Mouse (Mus musculus): ENCODE measurements around the gene E2f2. TPM values are rescaled to one million over a fixed set of nuclear protein-coding genes. Genes with fewer than 3 reads are reported as not detected.

The E2f2 gene
- polyA plus RNA-seq, 1 experiment: 20.0 TPM

DNA sequence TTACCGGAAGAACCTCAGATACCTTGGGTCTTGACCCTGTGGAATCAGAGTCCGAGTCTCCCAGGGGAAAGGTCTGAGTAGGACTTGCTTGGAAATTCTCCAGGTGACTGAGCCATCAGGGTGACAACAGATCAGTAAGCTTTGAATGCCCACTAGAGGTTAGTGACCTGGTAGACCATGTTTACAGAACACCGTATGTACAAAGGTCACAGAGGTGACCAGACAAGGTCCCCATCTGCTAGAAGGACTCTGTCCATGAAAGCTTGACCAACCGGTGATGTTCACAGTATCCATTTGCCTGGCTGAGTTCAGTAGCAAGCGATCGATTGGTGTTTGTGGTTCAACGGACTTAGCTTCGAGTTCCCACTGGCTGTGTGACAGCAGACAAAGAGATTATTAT, 42.6 kb downstream of the E2f2 start:
- Histone ChIP-seq H3K4me1 (ENCODE audit: control insufficient read depth, insufficient read depth, low read length) (no peaks in the 10 kb centered on the region), H3K4me3 (ENCODE audit: insufficient read depth, low read length) (no peak overlapping the region), H3K27ac (ENCODE audit: insufficient read depth, low read depth, low read length) (no peak overlapping the region)
- TF ChIP-seq POLR2A (IDR thresholded peaks at IDR 0.05; ENCODE audit: borderline replicate concordance, low read depth, low read length): no peak
- TF ChIP-seq CTCF (IDR thresholded peaks at IDR 0.05; ENCODE audit: low read depth, low read length): no peak

DNA sequence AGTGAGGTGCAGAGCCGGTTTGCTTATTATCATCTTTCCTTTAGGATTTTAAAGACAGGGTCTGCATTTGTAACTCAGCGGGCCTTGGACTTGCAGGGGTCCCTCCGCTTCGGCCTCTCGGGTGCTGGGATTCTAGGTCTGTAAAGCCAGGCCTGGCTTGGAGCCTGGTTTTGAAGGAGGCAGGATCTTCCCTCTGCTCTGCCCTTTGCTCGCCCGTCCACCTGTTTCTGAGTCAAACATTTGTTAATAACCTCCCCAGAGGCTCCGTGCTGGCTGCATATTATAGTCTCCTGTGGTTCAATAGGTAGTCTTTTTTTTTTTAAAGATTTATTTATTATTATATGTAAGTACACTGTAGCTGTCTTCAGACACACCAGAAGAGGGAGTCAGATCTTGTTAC, 43.4 kb downstream of the E2f2 start:
- TF ChIP-seq POLR2A (IDR thresholded peaks at IDR 0.05; ENCODE audit: borderline replicate concordance, low read depth, low read length) (no peak), CTCF (IDR thresholded peaks at IDR 0.05; ENCODE audit: low read depth, low read length) (no peak)
- Histone ChIP-seq H3K4me3 (ENCODE audit: insufficient read depth, low read length) (no peak overlapping the region), H3K4me1 (ENCODE audit: control insufficient read depth, insufficient read depth, low read length) (no peaks in the 10 kb centered on the region), H3K27ac (ENCODE audit: insufficient read depth, low read depth, low read length) (no peak overlapping the region)

DNA sequence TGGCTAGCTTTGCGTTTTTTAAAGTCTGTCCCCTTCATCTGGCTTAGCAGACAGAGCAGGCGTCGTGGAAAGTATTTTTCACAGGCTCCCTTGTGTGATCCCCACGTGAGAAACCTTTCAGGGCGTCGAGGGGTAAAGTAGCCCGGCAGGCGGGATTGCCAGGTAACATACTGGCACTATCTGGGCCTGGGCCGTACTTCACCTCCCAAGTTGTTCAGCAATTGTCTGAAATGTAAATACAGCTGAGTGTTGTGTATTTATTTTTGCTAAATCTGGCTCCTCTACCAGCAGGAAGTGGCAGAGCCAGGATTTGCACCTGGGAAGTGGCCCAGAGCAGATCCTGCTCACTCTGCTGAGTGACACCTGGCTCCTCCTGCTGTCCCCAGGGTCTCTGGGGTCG, 44.9 kb downstream of the E2f2 start:
- H3K27ac ChIP-seq (ENCODE audit: insufficient read depth, low read depth, low read length): no peak overlapping the region
- no peaks in the 10 kb centered on the region for H3K4me1 ChIP-seq (ENCODE audit: control insufficient read depth, insufficient read depth, low read length)
- no peak overlapping the region for H3K4me3 ChIP-seq (ENCODE audit: insufficient read depth, low read length)
- no peak for TF ChIP-seq CTCF (IDR thresholded peaks at IDR 0.05; ENCODE audit: low read depth, low read length)
- no peak for TF ChIP-seq POLR2A (IDR thresholded peaks at IDR 0.05; ENCODE audit: borderline replicate concordance, low read depth, low read length)

DNA sequence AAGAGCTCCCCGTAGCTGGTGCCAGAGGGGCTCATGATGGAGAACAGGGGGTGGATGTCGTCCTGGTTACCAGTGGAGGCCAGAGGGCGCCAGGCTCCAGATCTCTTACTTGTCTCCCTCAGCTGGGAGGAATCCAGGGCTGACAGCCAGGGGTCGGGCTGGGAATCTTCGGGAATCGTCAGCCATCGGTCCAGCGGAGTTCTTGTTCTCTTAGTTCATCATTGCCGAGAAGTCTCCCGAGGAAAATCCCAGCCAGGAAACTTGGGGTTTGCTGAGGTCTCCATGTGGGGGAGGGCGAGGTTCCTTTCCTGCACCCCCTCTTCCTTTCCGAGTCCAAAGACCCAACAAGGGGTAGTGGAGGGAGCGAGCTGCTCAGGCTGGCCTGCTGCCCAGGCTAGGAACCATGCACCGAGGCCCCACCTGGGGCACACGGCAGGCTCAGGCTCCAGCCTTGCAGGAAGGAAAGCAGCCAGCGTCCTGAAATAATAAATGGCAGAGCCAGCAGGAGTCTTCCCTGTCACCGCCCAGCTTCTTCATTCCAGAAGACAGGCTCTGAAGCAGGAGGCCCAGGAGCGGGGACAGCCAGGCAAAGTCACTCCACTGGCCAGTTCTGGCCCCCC, 46.5 kb downstream of the E2f2 start:
- TF ChIP-seq CTCF (IDR thresholded peaks at IDR 0.05; ENCODE audit: low read depth, low read length): no peak
- TF ChIP-seq POLR2A (IDR thresholded peaks at IDR 0.05; ENCODE audit: borderline replicate concordance, low read depth, low read length): no peak
- Histone ChIP-seq H3K4me1 (ENCODE audit: control insufficient read depth, insufficient read depth, low read length) (no peaks in the 10 kb centered on the region), H3K27ac (ENCODE audit: insufficient read depth, low read depth, low read length) (no peak overlapping the region), H3K4me3 (ENCODE audit: insufficient read depth, low read length) (no peak overlapping the region)

DNA sequence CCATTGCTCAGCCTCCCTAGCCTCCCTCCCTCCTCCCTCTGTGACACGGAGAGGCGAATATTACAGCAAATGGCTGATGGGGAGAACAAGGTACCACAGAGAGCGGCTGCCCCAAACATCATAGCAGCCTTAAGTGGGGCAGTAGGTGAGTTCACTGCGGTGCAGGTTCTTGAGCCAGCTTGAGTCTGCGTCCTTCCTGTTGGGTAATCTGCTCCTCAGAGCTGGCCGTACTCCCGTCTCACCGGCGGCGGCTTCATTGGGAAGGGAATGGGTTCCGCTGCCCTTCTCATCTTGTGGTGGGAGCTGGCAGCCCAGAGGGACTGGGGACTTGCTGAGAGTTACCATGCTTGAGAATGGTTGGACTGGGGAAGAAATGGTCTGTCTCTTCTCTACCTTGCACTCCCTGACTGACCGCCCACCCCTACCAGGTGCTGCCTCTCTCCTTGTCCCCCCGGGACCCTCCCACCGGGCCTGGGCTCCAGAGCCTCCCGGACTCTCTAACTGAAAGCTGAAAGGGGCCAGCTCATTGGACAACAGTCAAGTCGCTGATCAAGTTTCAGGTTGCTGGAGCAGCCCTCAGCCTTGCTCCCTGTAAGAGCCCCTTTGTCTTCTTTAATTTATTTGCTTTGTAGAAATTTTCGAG, 48.1 kb downstream of the E2f2 start:
- H3K27ac ChIP-seq (ENCODE audit: insufficient read depth, low read depth, low read length): no peak overlapping the region
- no peak overlapping the region for H3K4me3 ChIP-seq (ENCODE audit: insufficient read depth, low read length)
- TF ChIP-seq POLR2A (IDR thresholded peaks at IDR 0.05; ENCODE audit: borderline replicate concordance, low read depth, low read length) (no peak), CTCF (IDR thresholded peaks at IDR 0.05; ENCODE audit: low read depth, low read length) (no peak)
- H3K4me1 ChIP-seq (ENCODE audit: control insufficient read depth, insufficient read depth, low read length): peaks cover 8% of the 10 kb centered on the region

DNA sequence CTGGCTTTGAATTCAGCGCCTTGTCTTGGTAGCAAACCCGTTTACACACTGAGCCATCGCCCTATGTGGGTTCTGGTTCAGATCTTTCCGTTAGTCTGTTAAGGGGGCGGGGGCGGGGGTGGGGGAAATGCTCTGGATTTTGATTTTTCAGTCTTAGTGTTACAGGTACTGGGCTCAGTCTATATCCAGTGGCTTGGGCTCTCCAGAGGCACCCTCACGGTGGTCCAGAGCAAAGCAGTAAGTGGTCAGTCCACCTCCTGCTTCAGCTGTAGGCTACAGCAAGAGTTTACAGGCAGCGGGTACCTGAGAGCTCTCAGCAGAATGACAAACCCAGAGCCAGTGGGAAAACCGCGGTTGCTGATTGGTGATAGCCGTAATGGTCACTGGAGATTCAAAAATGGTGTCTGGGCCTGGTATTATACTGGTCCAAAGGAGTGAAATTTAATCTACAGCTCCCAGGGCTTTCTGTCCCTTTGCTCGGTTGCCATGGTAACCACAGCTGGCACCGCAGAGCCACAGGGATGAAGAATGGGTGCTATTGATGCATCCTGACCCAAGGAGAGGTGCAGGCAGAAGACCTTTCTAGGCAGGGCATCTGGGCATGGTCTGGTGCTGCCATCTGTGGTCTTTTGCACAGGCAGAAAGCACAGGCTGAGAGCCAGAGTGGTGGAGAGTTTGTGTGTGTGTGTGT, 51.5 kb downstream of the E2f2 start:
- Histone ChIP-seq H3K4me1 (ENCODE audit: control insufficient read depth, insufficient read depth, low read length) (peaks cover 8% of the 10 kb centered on the region), H3K4me3 (ENCODE audit: insufficient read depth, low read length) (no peak overlapping the region), H3K27ac (ENCODE audit: insufficient read depth, low read depth, low read length) (no peak overlapping the region)
- TF ChIP-seq CTCF (IDR thresholded peaks at IDR 0.05; ENCODE audit: low read depth, low read length) (no peak), POLR2A (IDR thresholded peaks at IDR 0.05; ENCODE audit: borderline replicate concordance, low read depth, low read length) (no peak)

DNA sequence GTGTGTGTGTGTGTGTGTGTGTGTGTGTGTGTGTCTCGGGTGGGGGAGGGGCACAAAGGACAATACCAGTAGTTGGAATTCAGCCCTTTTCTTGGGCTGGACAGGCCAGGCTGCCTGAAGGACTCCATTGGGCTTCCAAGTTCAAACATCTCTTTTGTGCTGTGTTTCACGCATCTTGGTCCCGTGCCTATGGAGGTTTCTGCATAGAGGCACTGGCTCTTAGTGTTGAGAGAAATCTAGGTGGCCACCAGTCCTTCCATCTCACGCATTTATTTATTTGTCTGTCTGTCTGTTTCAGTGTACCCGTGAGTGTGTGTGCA, 52.0 kb downstream of the E2f2 start:
- H3K4me3 ChIP-seq (ENCODE audit: insufficient read depth, low read length): no peak overlapping the region
- no peak overlapping the region for H3K27ac ChIP-seq (ENCODE audit: insufficient read depth, low read depth, low read length)
- peaks cover 8% of the 10 kb centered on the region for H3K4me1 ChIP-seq (ENCODE audit: control insufficient read depth, insufficient read depth, low read length)
- TF ChIP-seq CTCF (IDR thresholded peaks at IDR 0.05; ENCODE audit: low read depth, low read length): no peak
- no peak for TF ChIP-seq POLR2A (IDR thresholded peaks at IDR 0.05; ENCODE audit: borderline replicate concordance, low read depth, low read length)

DNA sequence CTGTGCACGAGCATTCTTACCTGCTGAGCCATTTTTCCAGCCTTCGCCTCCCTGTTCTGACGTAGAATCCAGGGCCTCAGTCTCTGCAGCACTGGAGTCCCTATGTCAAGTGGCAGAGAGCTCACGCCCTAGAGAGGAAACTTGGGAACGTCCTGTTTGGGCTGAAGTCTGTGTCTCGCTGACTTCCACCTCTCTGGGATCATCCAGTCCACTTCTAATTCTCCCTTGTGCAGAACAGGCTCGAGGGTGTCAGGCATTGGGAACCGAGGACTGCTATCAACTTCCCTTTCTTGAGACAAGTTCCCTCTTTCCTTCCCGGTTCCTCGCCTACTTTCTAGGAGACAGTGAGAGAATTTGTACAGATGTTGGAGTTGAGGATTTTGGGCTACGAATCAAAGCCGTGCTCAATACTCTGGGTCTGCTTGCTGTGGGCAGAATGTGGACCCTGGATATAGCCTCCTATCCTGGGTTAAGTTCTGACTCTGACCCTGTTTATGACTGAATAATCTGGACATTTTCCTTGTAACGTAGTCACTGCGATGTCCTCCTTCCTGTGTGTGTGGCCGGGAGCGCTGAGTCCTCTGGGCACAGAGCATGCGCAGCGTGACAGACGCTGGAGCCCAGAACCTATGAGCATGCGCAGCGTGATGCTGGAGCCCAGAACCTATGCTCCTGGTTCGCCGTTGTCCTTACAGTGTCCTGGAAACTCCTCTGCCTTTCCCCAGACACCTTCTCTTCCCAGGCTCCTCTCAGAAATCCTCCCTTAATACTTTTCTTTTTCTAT, 52.7 kb downstream of the E2f2 start:
- TF ChIP-seq POLR2A (IDR thresholded peaks at IDR 0.05; ENCODE audit: borderline replicate concordance, low read depth, low read length): no peak
- TF ChIP-seq CTCF (IDR thresholded peaks at IDR 0.05; ENCODE audit: low read depth, low read length): no peak
- H3K4me3 ChIP-seq (ENCODE audit: insufficient read depth, low read length): no peak overlapping the region
- no peak overlapping the region for H3K27ac ChIP-seq (ENCODE audit: insufficient read depth, low read depth, low read length)
- H3K4me1 ChIP-seq (ENCODE audit: control insufficient read depth, insufficient read depth, low read length): peaks cover 8% of the 10 kb centered on the region

DNA sequence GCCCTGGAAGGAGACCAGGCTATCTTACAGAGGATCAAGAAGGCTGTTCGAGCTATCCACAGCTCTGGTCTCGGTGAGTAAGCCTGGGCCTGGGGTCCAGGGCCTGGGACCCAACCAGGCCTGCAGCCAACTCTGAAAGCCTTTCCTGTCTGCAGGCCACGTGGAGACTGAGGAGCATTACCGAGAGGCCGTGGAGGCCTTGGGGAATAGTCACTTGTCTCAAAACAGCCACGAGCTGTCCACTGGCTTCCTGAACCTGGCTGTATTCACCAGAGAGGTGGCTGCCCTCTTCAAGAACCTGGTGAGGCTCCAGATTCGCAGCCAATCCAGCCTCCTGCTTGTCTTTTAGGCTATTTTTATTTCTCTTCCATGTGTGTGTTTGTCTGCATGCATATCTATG, 55.2 kb downstream of the E2f2 start:
- no peak overlapping the region for H3K27ac ChIP-seq (ENCODE audit: insufficient read depth, low read depth, low read length)

More for the DNA sequence above, 55.2 kb downstream of the E2f2 start:
- Histone ChIP-seq H3K4me1 (ENCODE audit: control insufficient read depth, insufficient read depth, low read length) (peaks cover 8% of the 10 kb centered on the region), H3K4me3 (ENCODE audit: insufficient read depth, low read length) (no peak overlapping the region)
- no peak for TF ChIP-seq POLR2A (IDR thresholded peaks at IDR 0.05; ENCODE audit: borderline replicate concordance, low read depth, low read length)
- no peak for TF ChIP-seq CTCF (IDR thresholded peaks at IDR 0.05; ENCODE audit: low read depth, low read length)
